Comparison of ENCODE assay signal across 8 mouse cellular contexts in genomic region chr11:97438868-97439267, GRCm38 (mm10). TPM values are rescaled to one million over a fixed set of nuclear protein-coding genes. Genes with fewer than 3 reads are reported as not detected.
A peak's percentile ranks its signal among the peaks of the same experiment; 100 is the strongest.
DNase-seq lines count a peak whose midpoint lies in the region; ATAC-seq lines count a peak whose summit lies in the region.

No protein-coding gene starts in this region.

- intact Hi-C loops in left cerebral cortex, postnatal 14 days (cut with DNase I) = no loop called here

- H3K27me3 ChIP-seq in embryonic facial prominence, embryonic 12.5 days = peaks cover 8% of the 10 kb centered on the region; the same call in 1 of the 2 replicates
- H3K27me3 ChIP-seq in intestine, embryonic 16.5 days (replicated peaks; ENCODE audit: control insufficient read depth, insufficient read depth, low read length) = no peaks in the 10 kb centered on the region
- H3K27me3 ChIP-seq in liver, embryonic 16.5 days (ENCODE audit: control insufficient read depth, insufficient read depth, low read depth, low read length) = no peaks in the 10 kb centered on the region

- H3K9me3 ChIP-seq in embryonic facial prominence, embryonic 12.5 days = no peaks in the 10 kb centered on the region
- no peaks in the 10 kb centered on the region for H3K9me3 ChIP-seq in intestine, embryonic 16.5 days (ENCODE audit: control insufficient read depth, low read length)
- no peaks in the 10 kb centered on the region for H3K9me3 ChIP-seq in liver, embryonic 16.5 days (replicated peaks; ENCODE audit: control insufficient read depth, low read length)

- no peak overlapping the region for H3K4me2 ChIP-seq in embryonic facial prominence, embryonic 12.5 days (replicated peaks)
- H3K4me2 ChIP-seq in intestine, embryonic 16.5 days (ENCODE audit: low read depth, low read length) = no peak overlapping the region
- H3K4me2 ChIP-seq in liver, embryonic 16.5 days (ENCODE audit: low read depth, low read length) = no peak overlapping the region

- DNase-seq in embryo, embryonic 11 days = peak; percentile 30
- no peak for DNase-seq in embryo, embryonic 10.5 days (ENCODE audit: low spot score)
- DNase-seq in layer of hippocampus, adult 18-20 months (ENCODE audit: low spot score in 2 of 2) = no peak
- no peak for DNase-seq in left cerebral cortex, postnatal 14 days (ENCODE audit: low spot score in 2 of 2)
- DNase-seq in B cell, adult 2 months = no peak

- no peaks in the 10 kb centered on the region for H3K36me3 ChIP-seq in embryonic facial prominence, embryonic 12.5 days
- H3K36me3 ChIP-seq in intestine, embryonic 16.5 days (ENCODE audit: control insufficient read depth, insufficient read depth, low read length) = no peaks in the 10 kb centered on the region
- no peaks in the 10 kb centered on the region for H3K36me3 ChIP-seq in liver, embryonic 16.5 days (ENCODE audit: control insufficient read depth, insufficient read depth)

- H3K4me1 ChIP-seq in embryonic facial prominence, embryonic 12.5 days = peaks cover 82% of the 10 kb centered on the region
- H3K4me1 ChIP-seq in intestine, embryonic 16.5 days (ENCODE audit: control insufficient read depth, insufficient read depth, low read length) = peaks cover 72% of the 10 kb centered on the region
- H3K4me1 ChIP-seq in liver, embryonic 16.5 days (ENCODE audit: control insufficient read depth, low read depth, low read length) = peaks cover 79% of the 10 kb centered on the region

- ATAC-seq in embryonic facial prominence, embryonic 12.5 days (ENCODE audit: insufficient number of reproducible peaks, insufficient read depth, low FRiP score, low TSS enrichment) = no peak
- ATAC-seq in intestine, embryonic 16.5 days = no peak
- no peak for ATAC-seq in liver, embryonic 16.5 days (ENCODE audit: low read depth)

- WGBS in embryonic facial prominence, embryonic 12.5 days = 30% methylated on average over 9 of the region's 9 CpGs
- whole genome bisulfite sequencing in intestine, embryonic 16.5 days = 33% methylated on average over 9 of the region's 9 CpGs
- 38% methylated on average over 9 of the region's 9 CpGs for WGBS in liver, embryonic 16.5 days (ENCODE audit: insufficient replicate concordance)

- 0 out of 2 replicates have a peak overlapping the region, but pooled peaks have one; percentile 30 for H3K27ac ChIP-seq in embryonic facial prominence, embryonic 12.5 days
- H3K27ac ChIP-seq in intestine, embryonic 16.5 days (ENCODE audit: low read length) = peak overlapping the region; percentile 88
- peak overlapping the region; percentile 73 for H3K27ac ChIP-seq in liver, embryonic 16.5 days (ENCODE audit: low read length)

- no peak overlapping the region for H3K9ac ChIP-seq in embryonic facial prominence, embryonic 12.5 days
- no peak overlapping the region for H3K9ac ChIP-seq in intestine, embryonic 16.5 days (ENCODE audit: low read depth, low read length)
- H3K9ac ChIP-seq in liver, embryonic 16.5 days (ENCODE audit: low read depth, low read length) = no peak overlapping the region

- H3K4me3 ChIP-seq in embryonic facial prominence, embryonic 12.5 days = no peak overlapping the region
- no peak overlapping the region for H3K4me3 ChIP-seq in intestine, embryonic 16.5 days (ENCODE audit: low read length)
- no peak overlapping the region for H3K4me3 ChIP-seq in liver, embryonic 16.5 days (ENCODE audit: low read depth, low read length)

RNA-seq across cellular contexts. Expression of gene Arhgap23, which starts 23.5 kb away (rescaled TPM):
- 8.5 and 10.1 TPM in 2 replicates for polyA plus RNA-seq in embryonic facial prominence, embryonic 12.5 days (2016; fragmentation: Nextera tagmentation; extraction: Ambion mirVana)
- polyA plus RNA-seq in intestine, embryonic 16.5 days (2015; fragmentation: Nextera tagmentation; extraction: Ambion mirVana) = 2.7 and 3.0 TPM in 2 replicates
- polyA plus RNA-seq in liver, embryonic 16.5 days (2015; fragmentation: Nextera tagmentation; extraction: Ambion mirVana) = 4.8 and 5.4 TPM in 2 replicates
- 10 to 100 TPM; 79.8 to 88.1 TPM for total RNA-seq in layer of hippocampus, adult 18-20 months (2021)
- 10 to 100 TPM; 70.1 to 71.4 TPM for total RNA-seq in left cerebral cortex, postnatal 14 days (2021)

Comparison
In these comparisons a context has a peak if more than half of its experiments do, and no peak if none do; other contexts are left out.
1. H3K27ac ChIP-seq: peak in every context shown above with its lines; median percentile 88 in intestine, embryonic 16.5 days; 73 in liver, embryonic 16.5 days; 30 in embryonic facial prominence, embryonic 12.5 days.